Mouse (Mus musculus) central nervous system, embryonic 18 days (tissue): ENCODE measurements around the gene Ms4a3. TPM values are rescaled to one million over a fixed set of nuclear protein-coding genes. Genes with fewer than 3 reads are reported as not detected.

Experiments
- polyA plus RNA-seq: library from polyadenylated mRNA; depleted of rRNA; stranded (reverse); fragments of >200 nt; gene quantifications from 2 replicates; pipeline ENCODE4 v1.2.3, GENCODE M21; 2012; rRNA removed

The Ms4a3 gene
- polyA plus RNA-seq: 0.17 TPM in 1 of 2 replicates, not detected in the other

DNA sequence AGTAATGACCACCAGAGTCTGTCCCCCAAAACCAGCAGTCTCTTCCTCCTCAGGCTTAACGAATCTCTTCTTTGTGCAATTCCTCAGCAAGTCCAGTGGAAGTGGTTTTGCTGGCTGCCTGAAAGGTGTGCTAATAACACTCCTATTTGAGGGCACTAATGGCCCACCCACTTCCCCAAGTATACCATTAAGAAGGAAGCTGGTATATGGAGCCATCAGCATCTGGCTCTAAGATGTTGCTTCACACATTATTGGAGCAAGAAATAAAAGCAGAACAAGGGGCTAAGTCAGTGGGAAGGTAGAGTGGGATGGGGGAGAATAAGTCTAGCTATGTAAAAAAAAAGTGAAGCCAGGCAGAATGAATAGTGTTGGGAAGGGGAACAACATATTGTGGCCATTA, at the start of gene Ms4a3:
Gene Ms4a3, minus strand, starts transcription at position 120 of the 400 bp plus-strand sequence.

DNA sequence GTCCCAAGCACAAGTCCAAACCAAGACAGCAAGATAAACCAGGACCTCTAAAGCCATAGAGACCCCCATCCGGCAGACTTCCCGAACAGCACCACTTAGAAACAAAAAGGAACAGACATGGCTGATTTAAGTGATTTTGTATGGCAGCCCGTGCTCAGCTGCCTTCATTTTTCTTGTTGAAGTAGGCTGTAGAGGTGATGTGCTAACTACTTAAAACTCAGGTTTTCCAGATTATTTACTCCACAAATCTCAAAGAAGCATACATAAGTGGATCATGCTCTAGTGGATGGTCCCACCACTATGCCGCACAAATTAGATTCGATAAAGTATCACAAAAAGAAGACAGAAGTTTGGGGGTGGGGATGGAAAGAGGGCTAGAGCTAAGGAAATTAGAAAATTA, 19.8 kb upstream of the Ms4a3 start, which contains the start of gene Oosp2:
Gene Oosp2, minus strand, starts transcription at position 101 of the 400 bp plus-strand sequence.

DNA sequence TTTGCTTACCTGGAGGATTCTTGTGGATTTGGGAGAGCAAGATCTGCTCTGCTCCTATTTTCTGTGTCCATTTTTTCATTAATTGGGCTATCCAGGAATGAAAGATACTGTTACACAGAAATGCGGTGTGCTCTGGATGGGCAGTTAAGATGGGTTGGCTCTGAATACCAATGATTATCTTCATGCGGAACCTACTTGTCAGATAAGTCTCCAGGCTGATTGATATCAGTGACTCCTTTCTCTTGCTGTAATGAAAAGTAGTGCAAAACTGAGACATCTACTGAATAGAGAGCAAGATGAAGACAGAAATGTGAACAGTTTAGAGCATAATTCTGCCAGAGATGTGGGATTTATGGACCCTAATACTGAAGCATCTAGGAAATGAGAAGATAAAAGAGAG, 17.1 kb downstream of the Ms4a3 start, which contains the start of gene Ms4a2:
Gene Ms4a2, minus strand, starts transcription at position 169 of the 400 bp plus-strand sequence.

DNA sequence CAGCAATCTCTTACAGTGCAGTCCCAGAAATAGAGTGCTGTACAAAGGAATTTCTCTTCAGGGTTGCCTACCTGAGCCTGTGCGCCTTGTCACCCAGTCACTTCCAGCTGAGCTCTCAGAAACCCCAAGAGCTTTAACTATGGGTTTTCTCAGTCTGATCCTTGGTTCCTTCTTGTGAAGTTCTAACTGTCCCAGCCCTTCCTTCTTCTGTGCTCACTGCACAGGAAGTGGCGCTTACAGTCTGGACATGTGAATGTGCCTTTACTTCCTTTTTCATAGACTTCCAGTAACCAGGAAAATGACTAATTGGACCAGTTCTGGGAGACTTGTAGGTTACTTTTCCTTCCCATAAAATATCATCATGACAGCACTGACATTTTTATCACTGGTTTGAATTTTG, 36.0 kb downstream of the Ms4a3 start, which contains the start of gene Ms4a6d:
Gene Ms4a6d, minus strand, starts transcription at position 247 of the 400 bp plus-strand sequence.

Other genes with a start within 250 kb of the Ms4a3 start
- 0.03 TPM in 1 of 2 replicates, not detected in the other for gene Ms4a4c, start 236.1 kb downstream of the Ms4a3 start, polyA plus RNA-seq
- 0.09 TPM in 1 of 2 replicates, not detected in the other for gene Ms4a4b, start 197.3 kb downstream of the Ms4a3 start, polyA plus RNA-seq
- gene Ms4a6c, start 171.5 kb downstream of the Ms4a3 start, polyA plus RNA-seq: 1.3 and 1.4 TPM in 2 replicates
- 0.08 TPM in 1 of 2 replicates, not detected in the other for gene Gm8369, start 154.9 kb downstream of the Ms4a3 start, polyA plus RNA-seq
- 1.4 and 1.8 TPM in 2 replicates for gene Ms4a6b, start 124.3 kb downstream of the Ms4a3 start, polyA plus RNA-seq
- 0.14 TPM in 1 of 2 replicates, not detected in the other for gene Ms4a4d, start 104.0 kb downstream of the Ms4a3 start, polyA plus RNA-seq
- 0.87 and 1.7 TPM in 2 replicates for gene Ms4a6d, start 36.0 kb downstream of the Ms4a3 start, polyA plus RNA-seq
- gene Ms4a2, start 17.1 kb downstream of the Ms4a3 start, polyA plus RNA-seq: 0.08 and 0.11 TPM in 2 replicates
- not detected in 2 replicates for gene Oosp2, start 19.7 kb upstream of the Ms4a3 start, polyA plus RNA-seq
- not detected in 2 replicates for gene Oosp1, start 50.3 kb upstream of the Ms4a3 start, polyA plus RNA-seq
- not detected in 2 replicates for gene Oosp3, start 56.2 kb upstream of the Ms4a3 start, polyA plus RNA-seq
- gene Gif, start 106.7 kb upstream of the Ms4a3 start, polyA plus RNA-seq: not detected in 2 replicates
- gene Mrpl16, start 129.5 kb upstream of the Ms4a3 start, polyA plus RNA-seq: 36.9 and 37.1 TPM in 2 replicates
- 44.5 and 50.9 TPM in 2 replicates for gene Stx3, start 178.6 kb upstream of the Ms4a3 start, polyA plus RNA-seq
- gene Olfr1417, start 198.4 kb upstream of the Ms4a3 start, polyA plus RNA-seq: not detected in 2 replicates
- not detected in 2 replicates for gene Olfr1418, start 220.2 kb upstream of the Ms4a3 start, polyA plus RNA-seq
- 0.04 TPM in 2 replicates for gene Olfr1419, start 234.3 kb upstream of the Ms4a3 start, polyA plus RNA-seq
- gene Olfr1420, start 245.7 kb upstream of the Ms4a3 start, polyA plus RNA-seq: not detected in 2 replicates